Mouse (Mus musculus) kidney, adult 2 months (tissue): ENCODE measurements around the gene Rnf123.

Experiments
- CTCF ChIP-seq: fragments of 200-500 bp; conservative IDR thresholded peaks from 2 replicates; pipeline ENCODE4 v1.5.1; 2011; ENCODE audit warnings: low read depth, mild to moderate bottlenecking, control low read depth, low read length, moderate library complexity, mixed read lengths; ENCODE audit not compliant: insufficient read depth, insufficient read length
- POLR2A ChIP-seq: fragments of 200-500 bp; IDR thresholded peaks from one replicate; pipeline ENCODE4 v1.6.1; 2011; ENCODE audit warnings: low read depth, low read length, control low read depth

DNA sequence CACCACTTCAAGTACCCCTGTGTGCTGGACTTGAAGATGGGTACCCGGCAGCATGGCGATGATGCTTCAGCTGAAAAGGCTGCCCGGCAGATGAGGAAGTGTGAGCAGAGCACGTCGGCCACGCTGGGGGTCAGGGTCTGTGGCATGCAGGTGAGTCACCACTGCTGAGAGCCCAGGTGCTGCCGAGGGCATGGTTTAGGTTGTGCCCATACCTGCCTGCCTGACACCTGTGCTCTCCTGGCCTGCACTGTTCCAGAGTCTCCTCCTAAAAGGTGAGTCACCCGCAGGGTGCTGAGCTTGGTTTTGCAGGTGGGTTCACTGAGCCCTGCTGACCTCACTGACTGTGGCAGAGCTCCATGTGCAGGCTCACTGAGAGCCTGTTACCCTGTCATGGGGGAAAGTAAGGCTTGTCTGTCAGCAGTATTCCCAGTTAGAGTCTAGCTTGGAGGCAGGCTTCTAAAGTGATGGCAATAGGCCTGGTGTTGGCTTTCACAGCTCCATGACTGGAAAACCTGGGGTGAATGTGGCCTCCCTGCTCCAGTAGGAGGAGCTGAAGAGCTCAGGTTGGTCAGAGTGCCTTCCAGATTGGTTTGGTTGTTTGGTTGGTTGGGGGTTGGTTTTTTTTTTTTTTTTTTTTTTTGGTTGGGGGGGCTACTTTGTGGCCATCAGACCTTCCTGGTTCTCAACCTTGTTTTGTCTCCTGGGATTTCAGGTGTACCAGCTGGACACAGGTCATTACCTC lies 38.2 kb downstream of the Rnf123 start:
- no peak for TF ChIP-seq POLR2A
- peak; percentile 27; the same call in 1 of the 2 replicates for TF ChIP-seq CTCF
